Comparison of ENCODE assay signal across 7 mouse cellular contexts in genomic region chr9:120691971-120692401, GRCm38 (mm10).
DNase-seq lines count a peak whose midpoint lies in the region; ATAC-seq and TF ChIP-seq lines count a peak whose summit lies in the region.

No protein-coding gene starts in this region.

- H3K36me3 ChIP-seq in lung, postnatal 0 days (ENCODE audit: insufficient read depth, low read length) = no peaks in the 10 kb centered on the region
- H3K36me3 ChIP-seq in forebrain, embryonic 14.5 days (ENCODE audit: control insufficient read depth, insufficient read depth, low read length) = no peaks in the 10 kb centered on the region
- no peaks in the 10 kb centered on the region for H3K36me3 ChIP-seq in liver, embryonic 13.5 days

- H3K4me1 ChIP-seq in lung, postnatal 0 days (ENCODE audit: insufficient read depth, low read depth, low read length) = 0 out of 2 replicates have a peak, but pooled peaks cover 5% of the 10 kb centered on the region
- peaks cover 40% of the 10 kb centered on the region for H3K4me1 ChIP-seq in forebrain, embryonic 14.5 days (ENCODE audit: control insufficient read depth, insufficient read depth, low read length)
- H3K4me1 ChIP-seq in liver, embryonic 13.5 days (replicated peaks) = peaks cover 3% of the 10 kb centered on the region

- no peaks in the 10 kb centered on the region for H3K9me3 ChIP-seq in lung, postnatal 0 days (ENCODE audit: low read length)
- H3K9me3 ChIP-seq in forebrain, embryonic 14.5 days (replicated peaks; ENCODE audit: control insufficient read depth, low read length) = no peaks in the 10 kb centered on the region
- no peaks in the 10 kb centered on the region for H3K9me3 ChIP-seq in liver, embryonic 13.5 days (replicated peaks)

- no peaks in the 10 kb centered on the region for H3K27me3 ChIP-seq in lung, postnatal 0 days (replicated peaks; ENCODE audit: insufficient read depth, low read length)
- H3K27me3 ChIP-seq in forebrain, embryonic 14.5 days (replicated peaks; ENCODE audit: control insufficient read depth, insufficient read depth, low read length) = no peaks in the 10 kb centered on the region
- no peaks in the 10 kb centered on the region for H3K27me3 ChIP-seq in liver, embryonic 13.5 days

- peak overlapping the region; percentile 38 for H3K4me2 ChIP-seq in lung, postnatal 0 days (replicated peaks; ENCODE audit: low read depth, low read length)
- H3K4me2 ChIP-seq in forebrain, embryonic 14.5 days (ENCODE audit: low read length) = peak overlapping the region; percentile 47
- H3K4me2 ChIP-seq in liver, embryonic 13.5 days = peak overlapping the region; percentile 52

- H3K9ac ChIP-seq in lung, postnatal 0 days (replicated peaks; ENCODE audit: low read depth) = no peak overlapping the region
- H3K9ac ChIP-seq in forebrain, embryonic 14.5 days (ENCODE audit: low read length) = peak overlapping the region; percentile 48; the same call in 1 of the 2 replicates
- H3K9ac ChIP-seq in liver, embryonic 13.5 days = no peak overlapping the region

- no peak for TF ChIP-seq CTCF in lung, postnatal 0 days (IDR thresholded peaks at IDR 0.05)

- peak overlapping the region; percentile 80 for H3K27ac ChIP-seq in lung, postnatal 0 days (ENCODE audit: low read length)
- peak overlapping the region; percentile 81 for H3K27ac ChIP-seq in forebrain, embryonic 14.5 days (ENCODE audit: low read depth, low read length)
- no peak overlapping the region for H3K27ac ChIP-seq in liver, embryonic 13.5 days

- DNase-seq in lung, postnatal 0 days (ENCODE audit: low spot score) = no peak
- DNase-seq in lung, adult 18-20 months = no peak
- peak; percentile 38 for DNase-seq in forebrain, embryonic 14.5 days (ENCODE audit: low spot score)
- no peak for DNase-seq in liver, embryonic 13.5 days
- DNase-seq in thymus, postnatal 14 days = peak; percentile 48
- DNase-seq in layer of hippocampus, adult 18-20 months (ENCODE audit: low spot score in 2 of 2) = no peak
- no peak for DNase-seq in adrenal gland, postnatal 4 days (ENCODE audit: low spot score in 2 of 2)

- ATAC-seq in lung, postnatal 0 days = no peak; the same call in 1 of the 2 replicates
- peak; percentile 13; the same call in 1 of the 2 replicates for ATAC-seq in forebrain, embryonic 14.5 days
- no peak for ATAC-seq in liver, embryonic 13.5 days (ENCODE audit: low read depth)

- WGBS in lung, postnatal 0 days = 29% methylated on average over 10 of the region's 14 CpGs
- 13% methylated on average over 14 of the region's 14 CpGs for whole genome bisulfite sequencing in forebrain, embryonic 14.5 days
- 38% methylated on average over 14 of the region's 14 CpGs for WGBS in liver, embryonic 13.5 days (ENCODE audit: insufficient replicate concordance)

- TF ChIP-seq EP300 in lung, postnatal 0 days (IDR thresholded peaks at IDR 0.05) = no peak

- H3K4me3 ChIP-seq in lung, postnatal 0 days (ENCODE audit: low read depth, low read length) = no peak overlapping the region
- 0 out of 2 replicates have a peak overlapping the region, but pooled peaks have one; percentile 8 for H3K4me3 ChIP-seq in forebrain, embryonic 14.5 days (ENCODE audit: low read depth, low read length)
- no peak overlapping the region for H3K4me3 ChIP-seq in liver, embryonic 13.5 days (replicated peaks)

Comparison
In these comparisons a context has a peak if more than half of its experiments do, and no peak if none do; other contexts are left out.
1. DNase-seq: peak in forebrain, embryonic 14.5 days (single experiment) and thymus, postnatal 14 days (single experiment); none in lung, postnatal 0 days (single experiment), lung, adult 18-20 months (0 of 2), liver, embryonic 13.5 days (single experiment), layer of hippocampus, adult 18-20 months (0 of 2) and adrenal gland, postnatal 4 days (0 of 2).
2. Peak in every context shown above with its lines, with median percentiles within 50 percentile points of each other: H3K4me2 ChIP-seq.